Mouse (Mus musculus) lung, postnatal 14 days (tissue): ENCODE data around the gene Dmc1.

ENCODE experiments used
- DNase-seq: peaks from one replicate; pipeline ENCODE4 v3.0.0; 2021

Gene Dmc1

GRCm38 (mm10) chr15:79604990-79605665 is at the start of gene Dmc1:
Gene Dmc1, minus strand, starts transcription at chr15:79605109.
- peak; percentile 52 for DNase-seq

DNA sequence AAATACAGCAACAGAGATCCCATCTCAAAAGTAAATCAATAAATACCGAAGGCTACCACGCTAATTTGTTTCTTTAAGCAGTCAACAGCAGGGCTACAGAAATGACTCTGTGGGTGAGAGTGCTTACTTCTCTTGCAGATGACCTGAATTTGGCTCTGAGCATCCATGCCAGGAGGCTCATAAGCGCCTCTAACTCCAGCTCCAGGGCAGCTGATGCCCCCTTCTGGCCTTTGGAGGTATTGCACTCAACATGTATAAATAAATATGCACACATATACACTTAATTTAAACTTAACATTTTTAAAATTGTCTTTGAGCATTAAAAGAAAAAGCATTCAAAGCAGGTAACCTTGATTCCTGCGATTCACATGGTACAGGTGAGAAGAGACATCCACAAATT is 46.6 kb upstream of the Dmc1 start:
- no peak for DNase-seq

- DNase-seq, result peak; percentile 54
Measured at GRCm38 (mm10) chr15:79650569-79650968, 45.7 kb upstream of the Dmc1 start.

DNA sequence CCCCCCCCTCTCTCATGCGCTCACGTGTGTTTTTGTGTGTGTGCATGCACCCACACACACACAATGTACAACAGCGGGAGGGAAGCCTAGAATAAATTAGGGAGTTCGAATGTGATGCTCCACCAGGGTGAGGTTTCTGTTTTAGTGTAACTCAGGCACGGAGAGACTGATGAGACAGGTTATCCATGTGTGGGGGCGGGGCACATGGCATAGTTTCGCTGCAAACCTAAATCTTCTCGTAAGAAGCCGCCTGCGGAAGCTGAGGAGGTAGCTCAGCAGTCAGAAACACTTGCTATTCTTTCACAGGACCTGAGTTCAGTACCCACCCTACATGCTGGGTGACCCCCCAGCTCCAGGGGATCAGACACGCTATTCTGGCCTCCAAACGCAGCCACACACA is 43.2 kb upstream of the Dmc1 start:
- DNase-seq, result no peak

DNA sequence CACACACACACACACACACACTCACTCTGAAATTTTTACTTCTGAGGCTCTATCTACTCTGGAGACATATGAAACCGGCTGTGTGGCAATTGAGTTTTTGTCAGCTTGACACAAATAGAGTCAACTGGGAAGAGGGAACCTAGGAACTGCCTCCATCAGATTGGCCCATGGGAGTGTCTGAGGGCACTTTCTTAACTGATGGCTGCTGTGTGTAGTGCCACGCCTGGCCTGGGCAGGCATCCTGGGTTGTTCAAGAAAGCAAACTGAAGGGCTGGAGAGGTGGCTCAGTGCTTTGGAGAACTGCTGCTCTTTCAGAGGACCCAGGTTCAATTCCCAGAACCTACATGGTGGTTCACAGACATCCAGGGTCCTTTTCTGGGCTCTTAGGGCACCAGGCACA is 40.6 kb upstream of the Dmc1 start:
- DNase-seq, result no peak

DNA sequence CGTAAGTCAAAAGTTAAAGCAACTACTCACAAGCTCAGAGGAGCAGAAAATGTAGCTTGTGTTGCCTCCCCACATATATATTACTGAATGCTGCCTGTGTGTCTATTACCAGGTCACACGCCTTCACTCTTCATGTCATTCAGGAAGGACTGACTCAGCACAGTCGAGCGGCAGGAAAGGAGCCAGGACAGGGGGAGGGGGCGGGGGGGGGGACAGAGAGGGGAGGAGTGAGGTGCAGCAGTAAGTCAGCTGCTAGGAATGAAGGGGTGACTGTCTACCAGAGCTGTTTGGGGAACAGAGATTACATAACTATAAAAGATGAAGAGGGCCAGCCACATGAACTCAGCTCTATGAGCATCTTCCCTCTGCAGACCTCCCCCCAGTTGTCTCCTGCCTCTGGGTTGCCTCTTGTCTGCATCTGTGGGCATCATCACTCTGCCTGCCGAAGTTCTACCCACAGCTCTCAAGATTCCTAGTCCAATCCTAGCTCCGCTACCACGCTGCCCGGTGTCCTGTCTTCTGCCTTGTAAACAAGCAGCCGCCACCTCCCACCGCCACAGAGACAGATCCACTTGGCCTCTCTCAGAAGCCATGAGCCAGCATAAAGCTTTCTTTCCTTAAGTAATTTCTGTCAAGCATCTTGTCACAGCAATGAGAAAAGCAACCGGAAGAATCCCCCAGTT is 36.4 kb upstream of the Dmc1 start:
- no peak for DNase-seq

- no peak for DNase-seq
Measured at GRCm38 (mm10) chr15:79630471-79630870, 25.6 kb upstream of the Dmc1 start.

- DNase-seq, result no peak
Measured at GRCm38 (mm10) chr15:79619770-79620414, 15.0 kb upstream of the Dmc1 start.

DNA sequence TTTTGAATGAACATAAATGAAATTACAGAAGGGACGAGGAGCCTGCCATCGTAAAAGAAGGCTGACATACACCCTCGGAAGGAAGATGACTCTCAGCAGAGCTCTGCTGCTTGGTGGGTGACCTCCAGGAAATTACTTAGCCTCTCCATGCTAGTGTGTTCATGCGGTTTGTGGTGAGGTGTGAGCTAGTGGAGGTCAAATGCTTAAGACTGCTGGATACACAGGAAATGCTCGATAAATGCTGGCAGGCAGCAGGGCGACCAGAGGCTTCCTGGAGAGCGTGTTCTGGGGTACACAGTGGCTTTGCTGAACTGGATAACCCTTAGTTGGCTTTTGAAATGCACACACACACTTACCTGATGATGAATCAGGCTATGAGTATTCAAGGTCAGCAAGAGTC is 13.5 kb upstream of the Dmc1 start:
- no peak for DNase-seq

- no peak for DNase-seq
Measured at GRCm38 (mm10) chr15:79617135-79617534, 12.2 kb upstream of the Dmc1 start.

GRCm38 (mm10) chr15:79616729-79617128 is 11.8 kb upstream of the Dmc1 start:
- DNase-seq, result no peak

GRCm38 (mm10) chr15:79615501-79615900 is 10.6 kb upstream of the Dmc1 start:
- no peak for DNase-seq

- no peak for DNase-seq
Measured at GRCm38 (mm10) chr15:79609226-79609625, 4.3 kb upstream of the Dmc1 start.

DNA sequence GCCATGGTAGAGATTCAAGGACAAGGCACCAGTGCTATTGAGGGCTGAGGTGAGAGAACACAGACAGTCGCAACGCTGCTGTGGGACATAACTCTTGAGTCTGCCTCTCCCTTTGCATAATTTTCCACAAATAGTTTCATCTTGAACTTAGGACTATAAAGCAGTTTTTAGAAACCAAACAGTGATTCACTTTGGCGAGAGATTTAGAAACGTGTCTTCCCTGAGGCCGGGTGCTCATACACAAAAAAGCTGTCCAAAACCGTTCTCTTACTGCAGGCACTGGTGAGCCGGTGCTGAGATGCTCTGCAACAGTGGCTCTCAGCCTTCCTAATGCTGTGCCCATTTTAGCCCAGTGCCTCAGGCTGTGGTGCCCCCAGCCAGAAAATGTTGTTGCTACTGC is 3.3 kb upstream of the Dmc1 start:
- DNase-seq, result no peak

DNA sequence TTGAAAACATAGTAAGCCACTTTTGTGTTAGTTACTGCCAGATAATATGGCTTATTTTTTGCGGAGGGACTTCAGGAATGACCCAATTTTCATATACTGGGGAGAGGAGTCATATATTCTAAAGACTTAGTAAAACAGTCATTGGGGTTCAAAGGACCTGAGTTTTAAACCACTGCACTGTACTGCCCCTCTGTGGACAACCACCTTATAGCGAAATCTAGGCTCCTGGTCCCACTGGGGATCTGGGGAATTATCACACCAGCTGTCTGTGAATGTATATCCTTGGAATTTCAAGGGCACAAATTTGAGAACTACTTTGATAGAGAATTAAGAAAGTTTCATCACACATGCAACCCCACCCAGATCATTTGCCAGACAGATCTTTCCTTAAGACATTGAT is 2.8 kb upstream of the Dmc1 start:
- DNase-seq, result peak; percentile 20

GRCm38 (mm10) chr15:79606161-79606560 is 1.3 kb upstream of the Dmc1 start:
- DNase-seq, result no peak

- DNase-seq, result no peak
Measured at GRCm38 (mm10) chr15:79600176-79600575, 4.7 kb downstream of the Dmc1 start.

DNA sequence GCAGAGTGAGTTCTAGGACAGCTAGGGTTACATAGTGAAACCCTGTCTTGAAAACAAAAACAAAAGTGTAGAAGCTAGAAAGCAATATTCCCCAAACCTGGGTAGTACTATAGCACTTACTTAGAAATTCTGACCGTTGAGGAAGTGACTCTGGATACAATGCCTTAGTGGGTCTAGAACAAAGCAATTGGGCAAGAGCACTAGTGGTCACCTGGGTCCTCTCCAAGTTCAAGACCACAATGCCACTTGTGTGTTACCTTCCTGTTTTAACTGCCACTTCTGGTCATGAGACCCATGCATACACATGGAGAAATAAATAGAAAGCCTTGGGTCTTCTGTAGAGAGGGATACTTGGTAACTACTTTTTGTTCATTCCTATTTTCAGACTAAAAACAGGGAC is 6.2 kb downstream of the Dmc1 start:
- no peak for DNase-seq

DNA sequence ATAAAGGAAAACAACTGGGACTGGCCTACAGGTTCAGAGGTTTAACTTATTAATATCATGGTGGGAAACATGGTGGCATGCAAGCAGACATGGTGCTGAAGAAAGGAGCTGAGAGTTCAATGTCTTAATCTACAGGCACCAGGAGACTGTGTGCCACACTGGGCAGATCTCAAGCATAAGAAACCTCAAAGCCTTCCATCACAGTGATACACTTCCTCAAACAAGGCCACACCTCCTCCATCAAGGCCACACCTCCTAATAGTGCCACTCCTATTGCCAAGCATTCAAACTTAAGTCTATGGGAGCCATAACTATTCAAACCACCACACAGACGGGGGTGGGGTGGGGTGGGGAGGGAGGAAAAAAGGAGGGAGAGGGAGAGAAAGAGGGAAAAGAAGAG is 23.3 kb downstream of the Dmc1 start:
- no peak for DNase-seq

- no peak for DNase-seq
Measured at GRCm38 (mm10) chr15:79577671-79578426, 27.1 kb downstream of the Dmc1 start.

DNA sequence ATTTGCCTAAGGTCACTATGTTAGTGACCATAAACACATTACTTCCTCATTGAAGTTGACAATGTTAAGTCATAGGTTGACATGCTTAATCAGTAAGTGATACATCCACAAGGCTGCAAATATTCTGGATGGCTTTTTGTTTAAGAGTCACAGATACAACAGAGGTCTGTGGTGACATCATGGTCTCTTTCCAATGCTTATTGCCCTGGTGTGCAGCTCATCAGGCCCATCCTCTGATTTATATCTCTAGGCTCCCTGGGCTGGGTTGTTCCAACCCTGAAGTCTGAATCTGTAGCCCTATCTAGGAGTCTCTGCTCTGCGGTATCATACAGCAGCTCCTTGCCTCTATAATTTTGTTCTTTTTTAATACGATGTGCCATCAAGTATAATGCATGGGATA is 28.0 kb downstream of the Dmc1 start:
- no peak for DNase-seq

DNA sequence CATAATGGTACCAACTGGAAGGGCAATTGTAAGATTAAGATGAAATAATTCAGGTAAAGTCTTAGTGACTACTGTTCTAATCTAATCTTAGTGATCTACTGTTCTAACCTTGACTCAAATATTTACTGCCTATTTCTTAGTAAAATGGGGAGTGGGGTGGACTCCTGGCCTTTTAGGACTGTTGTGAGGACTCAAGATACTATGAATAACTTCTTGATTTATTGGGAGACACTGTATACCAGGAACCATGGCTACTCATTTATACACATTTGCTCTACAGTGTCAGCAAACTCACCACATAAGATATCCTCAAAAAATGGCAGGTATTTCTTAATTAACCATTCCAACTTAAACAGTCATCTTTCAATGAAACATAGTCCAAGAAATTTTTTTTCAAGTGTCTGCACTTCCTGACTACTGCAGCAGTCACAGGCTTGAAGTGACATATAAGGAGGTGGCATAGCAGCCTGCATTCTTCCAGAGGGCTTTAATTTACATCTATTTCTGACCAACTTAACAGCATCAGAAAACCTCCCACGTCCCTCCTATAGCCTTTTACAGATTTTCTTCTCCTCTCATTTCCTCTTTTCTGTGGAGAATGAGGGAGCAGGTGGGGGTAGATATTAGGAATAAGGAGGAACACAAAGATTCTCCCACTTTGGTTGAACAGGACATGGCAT is 29.2 kb downstream of the Dmc1 start:
- no peak for DNase-seq

- DNase-seq, result no peak
Measured at GRCm38 (mm10) chr15:79562417-79562816, 42.5 kb downstream of the Dmc1 start.
